Mouse (Mus musculus) thymus, adult 2 months (tissue): ENCODE results near the gene Fsip1.

ENCODE experiments used
- CTCF ChIP-seq: fragments of 200-500 bp; IDR thresholded peaks from 2 replicates; pipeline ENCODE4 v1.5.1; 2012; ENCODE audit warnings: mild to moderate bottlenecking, control low read depth, low read length, moderate library complexity, borderline replicate concordance; ENCODE audit not compliant: control insufficient read depth, poor library complexity, insufficient read depth; ENCODE audit errors: extremely low read depth
- POLR2A ChIP-seq: fragments of 200-500 bp; IDR thresholded peaks from 2 replicates; pipeline ENCODE4 v1.6.1; 2012; ENCODE audit warnings: mild to moderate bottlenecking, low read length, control low read depth, moderate library complexity; ENCODE audit not compliant: control insufficient read depth, poor library complexity, insufficient read depth; ENCODE audit errors: extremely low read depth

DNA sequence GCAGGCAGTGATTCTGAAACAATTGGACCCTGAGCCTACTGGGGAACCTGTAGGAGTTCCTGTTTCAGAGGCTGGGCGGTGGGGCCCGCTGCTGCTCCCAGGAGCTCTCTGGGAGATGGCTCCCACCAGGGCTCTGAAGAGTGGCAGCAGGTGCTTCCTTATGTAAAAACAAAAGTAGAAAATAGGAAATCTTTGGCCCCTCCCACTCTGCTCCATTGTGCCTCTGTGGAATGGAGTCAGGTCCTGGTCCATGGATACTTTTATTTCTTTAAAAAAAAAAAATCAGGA is 7.1 kb upstream of the Fsip1 start:
- TF ChIP-seq POLR2A (no peak), CTCF (no peak)
